Mouse (Mus musculus) liver, embryonic 11.5 days (tissue): ENCODE results near the gene Fam120c. TPM values are rescaled to one million over a fixed set of nuclear protein-coding genes. Genes with fewer than 3 reads are reported as not detected.

Experiments
- ATAC-seq: fragments of 200-750 bp; cut with Nextera tagmentation; replicated peaks from 2 replicates; pipeline ENCODE4 v1.8.0; 2017; ENCODE audit warnings: moderate number of reproducible peaks, mild to moderate bottlenecking, moderate TSS enrichment, moderate library complexity; ENCODE audit not compliant: low FRiP score
- DNase-seq: peaks from one replicate; pipeline ENCODE4 v3.0.0-alpha.2; 2017; ENCODE audit warnings: low spot score
- H3K27ac ChIP-seq: fragments of 300-500 bp; sonication (generic); 2 replicates; pipeline ENCODE4 v1.5.1; 2014; ENCODE audit warnings: mild to moderate bottlenecking, low read depth, low read length, control low read depth
- H3K27me3 ChIP-seq: fragments of 300-500 bp; sonication (generic); replicated peaks from 2 replicates; pipeline ENCODE4 v1.6.1; 2014; ENCODE audit warnings: low read length, mixed read lengths; ENCODE audit not compliant: control insufficient read depth, insufficient read depth
- H3K36me3 ChIP-seq: fragments of 300-500 bp; sonication (generic); 2 replicates; pipeline ENCODE4 v1.6.1; 2014; ENCODE audit warnings: mild to moderate bottlenecking, low read length, moderate library complexity, mixed read lengths; ENCODE audit not compliant: control insufficient read depth, insufficient read depth
- H3K4me1 ChIP-seq: fragments of 300-500 bp; sonication (generic); replicated peaks from 2 replicates; pipeline ENCODE4 v1.6.1; 2014; ENCODE audit warnings: low read length, mixed read lengths; ENCODE audit not compliant: control insufficient read depth, insufficient read depth
- H3K4me2 ChIP-seq: fragments of 300-500 bp; sonication (generic); 2 replicates; pipeline ENCODE4 v1.6.1; 2014; ENCODE audit warnings: mild to moderate bottlenecking, control low read depth, moderate library complexity
- H3K4me3 ChIP-seq: fragments of 300-500 bp; sonication (generic); 2 replicates; pipeline ENCODE4 v1.5.1; 2014; ENCODE audit warnings: low read depth, low read length, control low read depth
- H3K9ac ChIP-seq: fragments of 300-500 bp; sonication (generic); 2 replicates; pipeline ENCODE4 v1.6.1; 2014; ENCODE audit warnings: low read depth, low read length, control low read depth
- H3K9me3 ChIP-seq: fragments of 300-500 bp; sonication (generic); 2 replicates; pipeline ENCODE4 v1.6.1; 2016; ENCODE audit warnings: low read length, inconsistent platforms, mixed read lengths; ENCODE audit not compliant: control insufficient read depth
- WGBS: fragments of 180-500 bp; shearing (Covaris S2); extraction: QIAGEN DNeasy Blood & Tissue Kit; methylation state at CpG from one replicate; pipeline ENCODE4 v1.1.7; 2014; 5-methylcytosine and 5-hydroxymethylcytosine counted together
- polyA plus RNA-seq: library from polyadenylated mRNA; unstranded; fragments of >200 nt; fragmentation: Nextera tagmentation; extraction: Ambion mirVana; gene quantifications from 2 replicates; pipeline ENCODE4 v1.2.1, GENCODE M21; 2014

The Fam120c gene
- polyA plus RNA-seq, result 2.0 and 2.4 TPM in 2 replicates

DNA sequence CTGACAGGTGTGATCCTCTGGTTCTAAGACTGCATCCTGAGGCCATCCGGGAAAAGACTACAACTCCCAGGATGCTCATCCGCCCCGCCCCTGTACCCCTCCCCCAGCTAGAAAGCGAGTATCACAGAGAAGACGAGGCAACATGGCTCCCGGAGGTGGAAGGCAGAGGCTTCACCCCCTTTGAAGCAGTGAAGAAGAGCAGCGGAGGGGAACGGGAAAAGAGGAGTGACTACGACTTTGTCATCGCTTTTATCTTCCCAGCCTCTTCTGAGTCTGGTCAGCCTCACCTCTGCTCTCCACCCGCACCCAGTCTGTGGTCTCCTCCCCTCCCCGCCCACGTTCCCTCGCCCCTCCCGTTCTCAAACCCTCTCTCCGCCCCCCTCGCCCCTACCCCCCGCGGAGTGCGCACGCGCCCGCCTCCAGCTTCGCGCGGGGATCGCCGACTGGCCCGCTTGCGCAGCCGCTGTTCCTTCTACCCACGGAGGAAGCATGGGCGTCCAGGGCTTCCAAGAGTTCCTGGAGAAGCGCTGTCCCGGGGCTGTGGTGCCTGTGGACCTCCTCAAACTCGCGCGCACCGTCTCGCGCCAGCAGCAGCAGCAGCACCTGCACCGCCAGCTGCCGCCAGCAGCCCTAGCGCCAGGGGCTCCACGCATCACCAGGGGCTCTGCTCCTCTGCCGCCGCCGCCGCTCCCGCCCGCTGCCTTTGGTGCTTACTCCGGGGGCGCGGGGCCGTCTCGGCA, at the start of gene Fam120c:
Gene Fam120c (plus strand): TSS at position 415 of the 740 bp plus-strand sequence.
- peak within 1 kb of the TSS; percentile 79 for H3K4me3 ChIP-seq
- peak within 1 kb of the TSS; percentile 65 for H3K4me2 ChIP-seq
- H3K27me3 ChIP-seq, result peaks cover 9% of the 10 kb centered on the region; the same call in 1 of the 2 replicates
- DNase-seq (peak; percentile 78), ATAC-seq (peak; percentile 92)
- WGBS, result 15% methylated on average over 53 of the region's 56 CpGs
- H3K27ac ChIP-seq, result peak within 1 kb of the TSS; percentile 78
- H3K9me3 ChIP-seq, result no peaks in the 10 kb centered on the region
- H3K9ac ChIP-seq, result peak within 1 kb of the TSS; percentile 81
- H3K36me3 ChIP-seq, result no peaks in the 10 kb centered on the region
- no peaks in the 10 kb centered on the region; the same call in 1 of the 2 replicates for H3K4me1 ChIP-seq

DNA sequence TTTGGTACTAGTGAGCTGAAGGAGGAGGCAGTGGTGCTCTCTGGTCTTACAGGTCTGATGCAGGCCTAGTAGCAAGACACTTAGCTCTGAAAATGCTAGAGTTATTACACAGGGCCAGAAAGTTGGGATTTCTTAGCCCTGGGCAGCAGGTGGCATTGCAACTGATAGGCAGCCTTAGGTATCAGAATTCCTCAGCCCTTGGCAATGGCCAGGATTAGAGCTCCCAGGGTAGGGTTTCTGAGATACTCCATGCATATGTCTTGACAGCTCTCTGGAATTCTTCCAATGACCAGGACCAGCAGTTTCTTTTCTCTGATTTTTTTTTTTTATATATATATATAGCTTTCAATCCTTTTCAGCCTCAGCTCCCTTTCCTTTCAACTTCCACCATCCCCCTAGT, 45.6 kb upstream of the Fam120c start:
- H3K9me3 ChIP-seq, result no peaks in the 10 kb centered on the region
- no peak overlapping the region for H3K4me3 ChIP-seq
- no peak overlapping the region for H3K4me2 ChIP-seq
- ATAC-seq, result no peak
- H3K27me3 ChIP-seq, result 0 out of 2 replicates have a peak, but pooled peaks cover under 1% of the 10 kb centered on the region
- no peak overlapping the region for H3K9ac ChIP-seq
- no peak for DNase-seq
- no peaks in the 10 kb centered on the region for H3K36me3 ChIP-seq
- no peak overlapping the region for H3K27ac ChIP-seq
- no peaks in the 10 kb centered on the region for H3K4me1 ChIP-seq

DNA sequence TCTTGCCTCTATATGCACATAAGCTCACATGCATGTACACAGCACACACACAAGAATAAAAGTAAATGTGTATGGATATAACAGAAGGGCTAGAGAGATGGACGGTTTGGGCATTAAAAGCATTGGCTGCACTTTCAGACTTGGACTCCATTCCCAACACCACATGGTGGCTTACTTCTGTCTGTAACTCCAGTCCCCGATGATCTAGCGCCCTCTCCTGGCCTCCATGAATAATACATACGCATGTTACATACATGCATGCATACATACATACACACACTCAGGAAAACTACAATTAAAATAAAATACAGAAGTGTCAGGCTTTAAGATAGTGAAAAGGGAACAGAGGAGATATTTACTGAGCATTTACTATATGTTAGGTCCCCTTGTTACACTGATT, 30.2 kb upstream of the Fam120c start:
- no peak overlapping the region for H3K4me3 ChIP-seq
- no peaks in the 10 kb centered on the region for H3K36me3 ChIP-seq
- H3K27ac ChIP-seq, result no peak overlapping the region
- no peak overlapping the region for H3K9ac ChIP-seq
- H3K27me3 ChIP-seq, result peaks cover 3% of the 10 kb centered on the region; the same call in 1 of the 2 replicates
- WGBS, result 78% methylated on average over 4 of the region's 4 CpGs
- DNase-seq (no peak), ATAC-seq (no peak)
- H3K9me3 ChIP-seq, result no peaks in the 10 kb centered on the region
- no peak overlapping the region for H3K4me2 ChIP-seq
- H3K4me1 ChIP-seq, result no peaks in the 10 kb centered on the region

DNA sequence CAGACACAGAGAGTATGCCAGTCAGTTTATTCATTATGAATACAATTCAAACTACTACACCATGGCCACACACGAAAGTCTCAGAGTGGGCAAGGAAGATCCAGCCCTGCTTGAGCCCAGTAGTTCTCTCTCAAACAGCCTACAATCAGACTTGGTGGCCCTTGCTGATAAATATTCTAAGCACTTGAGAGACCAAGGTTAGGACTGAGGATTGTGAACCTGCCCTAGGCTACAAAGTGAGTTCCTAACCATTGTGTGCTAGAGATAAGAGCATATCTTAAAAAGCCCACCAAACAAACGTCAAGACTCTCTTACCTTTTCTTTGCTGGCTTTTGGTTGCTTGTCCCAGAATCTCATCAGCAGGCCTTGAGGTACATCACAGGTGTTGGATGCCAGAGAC, 10.4 kb upstream of the Fam120c start:
- no peak for DNase-seq

DNA sequence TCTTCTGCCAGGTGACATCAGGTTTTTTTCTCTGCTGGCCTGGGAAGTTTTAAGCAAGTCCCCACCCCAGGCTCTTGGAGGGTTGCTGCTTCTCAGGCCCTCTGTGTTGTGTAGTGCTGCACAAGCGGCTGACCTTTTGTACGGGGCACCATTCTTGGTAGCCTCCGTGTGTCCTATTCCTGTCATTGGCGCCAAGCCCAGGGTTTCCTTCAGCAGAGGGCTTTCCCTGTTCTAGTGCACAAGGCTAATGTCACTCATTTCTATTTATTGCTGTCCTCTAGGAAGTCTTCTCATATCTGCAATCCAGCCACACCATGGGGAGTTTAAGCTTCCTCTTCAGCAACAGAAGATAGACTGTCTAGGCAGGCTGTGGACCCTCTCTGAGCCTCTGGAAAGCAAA, 6.2 kb upstream of the Fam120c start:
- Histone ChIP-seq H3K36me3 (no peaks in the 10 kb centered on the region), H3K27ac (no peak overlapping the region), H3K27me3 (peaks cover 8% of the 10 kb centered on the region; the same call in 1 of the 2 replicates), H3K9me3 (no peaks in the 10 kb centered on the region), H3K4me2 (no peak overlapping the region), H3K4me3 (no peak overlapping the region), H3K4me1 (no peaks in the 10 kb centered on the region), H3K9ac (no peak overlapping the region)
- DNase-seq (no peak), ATAC-seq (no peak)
- 73% methylated on average over 4 of the region's 4 CpGs for whole genome bisulfite sequencing

More for the DNA sequence above, 10.4 kb upstream of the Fam120c start:
- 65% methylated on average over 2 of the region's 2 CpGs for WGBS
- H3K4me1 ChIP-seq, result no peaks in the 10 kb centered on the region
- peaks cover 8% of the 10 kb centered on the region for H3K27me3 ChIP-seq
- peak; percentile 51; the same call in 1 of the 2 replicates for ATAC-seq
- H3K36me3 ChIP-seq, result no peaks in the 10 kb centered on the region
- H3K9me3 ChIP-seq, result no peaks in the 10 kb centered on the region
- no peak overlapping the region for H3K27ac ChIP-seq
- H3K4me3 ChIP-seq, result no peak overlapping the region
- no peak overlapping the region for H3K9ac ChIP-seq
- no peak overlapping the region for H3K4me2 ChIP-seq

DNA sequence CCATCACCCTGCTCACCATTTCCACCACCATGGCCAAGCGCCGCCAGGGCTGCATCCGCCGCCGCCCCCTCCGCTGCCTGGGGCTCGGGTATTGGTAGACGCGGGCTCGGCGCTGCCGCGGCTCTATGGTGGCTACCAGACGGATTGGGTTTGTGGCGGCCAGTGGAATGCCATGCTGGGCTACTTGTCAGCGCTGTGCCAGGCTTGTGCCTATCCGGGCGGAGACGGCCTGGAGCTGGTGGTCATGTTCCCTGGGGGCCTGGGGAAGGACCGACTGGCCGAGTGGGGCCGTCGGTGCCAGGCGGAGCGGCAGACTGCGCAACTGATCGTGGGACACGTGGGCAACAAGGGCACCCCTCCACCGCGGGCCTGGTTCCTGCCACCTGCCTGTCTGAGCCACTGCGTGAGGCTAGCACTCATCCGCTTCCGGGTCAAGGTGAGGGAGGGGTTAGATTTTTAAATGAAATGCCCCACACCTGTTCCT, 568 bp downstream of the Fam120c start:
- H3K27ac ChIP-seq, result peak overlapping the region; percentile 78
- WGBS, result 16% methylated on average over 33 of the region's 33 CpGs

DNA sequence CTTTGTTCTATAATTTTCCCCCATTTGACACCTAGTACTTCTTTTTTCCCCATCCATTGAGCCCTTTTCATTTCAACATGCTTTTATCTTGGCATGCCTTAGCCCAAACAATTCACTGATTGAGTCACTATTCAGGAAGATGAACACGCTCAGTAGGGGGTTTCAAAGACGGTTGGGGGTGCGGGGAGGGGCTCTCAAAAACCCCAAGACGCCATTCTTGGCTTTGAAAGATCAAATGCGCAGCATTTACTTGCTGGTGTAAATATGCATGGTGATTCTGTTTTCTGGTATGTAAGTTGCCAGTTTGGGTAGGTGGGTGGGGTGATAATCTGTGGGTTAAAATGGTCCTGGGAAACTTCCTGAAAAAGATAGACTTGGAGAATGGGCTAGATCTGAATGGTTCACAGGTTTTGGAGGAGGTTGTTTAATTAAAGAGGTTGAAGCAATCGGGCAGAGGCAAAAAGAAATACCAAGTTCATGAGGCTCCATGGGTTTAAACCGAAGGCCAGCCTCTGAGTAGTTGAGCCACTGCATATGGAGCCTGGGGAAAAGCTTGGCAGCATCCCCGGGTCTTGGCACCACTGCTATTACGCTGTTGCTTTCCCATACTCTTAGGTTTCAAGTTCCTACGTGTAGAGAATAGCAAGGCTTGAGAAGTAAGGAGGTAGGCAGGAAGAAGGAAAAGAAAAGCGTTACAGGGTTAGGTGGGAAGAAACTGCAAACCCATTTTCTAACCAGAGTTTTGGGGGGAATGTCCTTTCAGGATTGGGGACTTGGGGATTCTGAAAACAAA, 1.6 kb downstream of the Fam120c start:
- Histone ChIP-seq H3K9me3 (no peaks in the 10 kb centered on the region), H3K4me2 (peak overlapping the region; percentile 65), H3K27me3 (peaks cover 9% of the 10 kb centered on the region; the same call in 1 of the 2 replicates), H3K4me3 (peak overlapping the region; percentile 79), H3K27ac (no peak overlapping the region), H3K36me3 (no peaks in the 10 kb centered on the region), H3K9ac (peak overlapping the region; percentile 81), H3K4me1 (no peaks in the 10 kb centered on the region; the same call in 1 of the 2 replicates)
- no peak for DNase-seq
- 36% methylated on average over 11 of the region's 11 CpGs for WGBS
- ATAC-seq, result no peak

More for the DNA sequence above, 568 bp downstream of the Fam120c start:
- Histone ChIP-seq H3K9ac (peak overlapping the region; percentile 81), H3K9me3 (no peaks in the 10 kb centered on the region), H3K27me3 (peaks cover 9% of the 10 kb centered on the region; the same call in 1 of the 2 replicates), H3K4me3 (peak overlapping the region; percentile 79), H3K4me2 (peak overlapping the region; percentile 65), H3K36me3 (no peaks in the 10 kb centered on the region), H3K4me1 (no peaks in the 10 kb centered on the region; the same call in 1 of the 2 replicates)
- no peak for DNase-seq
- peak; percentile 56 for ATAC-seq

DNA sequence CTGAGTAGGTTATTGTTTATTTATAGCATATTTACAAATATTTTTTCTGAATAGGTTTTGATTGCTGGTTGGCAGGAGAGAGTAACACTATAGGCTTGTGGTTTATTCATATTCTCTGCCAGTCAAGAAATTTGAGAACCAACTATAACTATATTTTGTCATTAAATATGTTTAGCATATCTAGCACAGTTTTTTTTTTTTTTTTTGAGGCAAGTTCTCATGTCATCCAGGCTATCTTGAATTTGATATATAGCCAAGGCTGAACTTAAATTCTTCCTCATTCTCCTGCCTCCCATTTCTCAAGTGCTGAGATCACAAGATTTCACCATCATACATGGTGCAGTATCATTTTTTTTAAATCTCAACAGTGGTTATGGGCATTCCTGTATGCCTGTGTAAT, 3.3 kb downstream of the Fam120c start:
- Histone ChIP-seq H3K27me3 (peaks cover 9% of the 10 kb centered on the region; the same call in 1 of the 2 replicates), H3K9me3 (no peaks in the 10 kb centered on the region), H3K27ac (no peak overlapping the region), H3K4me3 (no peak overlapping the region), H3K4me1 (no peaks in the 10 kb centered on the region; the same call in 1 of the 2 replicates), H3K9ac (no peak overlapping the region), H3K36me3 (no peaks in the 10 kb centered on the region), H3K4me2 (no peak overlapping the region)
- no peak for DNase-seq
- no peak for ATAC-seq
